8 mouse cellular contexts compared by ENCODE assay signal in genomic region chr12:108244778-108245177, GRCm38 (mm10). TPM values are rescaled to one million over a fixed set of nuclear protein-coding genes. Genes with fewer than 3 reads are reported as not detected.
DNase-seq lines count a peak whose midpoint lies in the region; ATAC-seq lines count a peak whose summit lies in the region.

No protein-coding gene starts in this region.

- H3K4me2 ChIP-seq in intestine, embryonic 16.5 days (ENCODE audit: low read depth, low read length) = peak overlapping the region; percentile 24; the same call in 1 of the 2 replicates
- peak overlapping the region; percentile 25; the same call in 1 of the 2 replicates for H3K4me2 ChIP-seq in liver, embryonic 16.5 days (ENCODE audit: low read depth, low read length)
- H3K4me2 ChIP-seq in neural tube, embryonic 14.5 days (ENCODE audit: low read depth, low read length) = no peak overlapping the region; the same call in 1 of the 2 replicates

- peak; percentile 84 for DNase-seq in NIH3T3 (ENCODE audit: low read depth)
- peak; percentile 86 for DNase-seq in cerebellum, adult 9-11 months
- peak; percentile 98 for DNase-seq in heart, adult 11 months
- DNase-seq in right cerebral cortex, postnatal 4 days = no peak
- DNase-seq in layer of hippocampus, adult 9-11 months = no peak

- H3K27ac ChIP-seq in intestine, embryonic 16.5 days (ENCODE audit: low read length) = peak overlapping the region; percentile 94
- no peak overlapping the region; the same call in 1 of the 2 replicates for H3K27ac ChIP-seq in liver, embryonic 16.5 days (ENCODE audit: low read length)
- H3K27ac ChIP-seq in neural tube, embryonic 14.5 days (ENCODE audit: low read depth, low read length) = peak overlapping the region; percentile 62

- ATAC-seq in intestine, embryonic 16.5 days = peak; percentile 63
- peak; percentile 44 for ATAC-seq in liver, embryonic 16.5 days (ENCODE audit: low read depth)
- no peak for ATAC-seq in neural tube, embryonic 14.5 days (ENCODE audit: low read depth)

- no peaks in the 10 kb centered on the region for H3K9me3 ChIP-seq in intestine, embryonic 16.5 days (ENCODE audit: control insufficient read depth, low read length)
- no peaks in the 10 kb centered on the region for H3K9me3 ChIP-seq in liver, embryonic 16.5 days (replicated peaks; ENCODE audit: control insufficient read depth, low read length)
- H3K9me3 ChIP-seq in neural tube, embryonic 14.5 days (ENCODE audit: control insufficient read depth, low read length) = no peaks in the 10 kb centered on the region

- 3% methylated on average over 8 of the region's 8 CpGs for WGBS in intestine, embryonic 16.5 days
- WGBS in liver, embryonic 16.5 days (ENCODE audit: insufficient replicate concordance) = under 1% methylated on average over 8 of the region's 8 CpGs
- 2% methylated on average over 8 of the region's 8 CpGs for WGBS in neural tube, embryonic 14.5 days

- peak overlapping the region; percentile 65 for H3K9ac ChIP-seq in intestine, embryonic 16.5 days (ENCODE audit: low read depth, low read length)
- H3K9ac ChIP-seq in liver, embryonic 16.5 days (ENCODE audit: low read depth, low read length) = peak overlapping the region; percentile 20; the same call in 1 of the 2 replicates
- H3K9ac ChIP-seq in neural tube, embryonic 14.5 days (replicated peaks; ENCODE audit: low read depth, low read length) = 0 out of 2 replicates have a peak overlapping the region, but pooled peaks have one; percentile 21

- peaks cover 83% of the 10 kb centered on the region for H3K4me1 ChIP-seq in intestine, embryonic 16.5 days (ENCODE audit: control insufficient read depth, insufficient read depth, low read length)
- peaks cover 18% of the 10 kb centered on the region for H3K4me1 ChIP-seq in liver, embryonic 16.5 days (ENCODE audit: control insufficient read depth, low read depth, low read length)
- H3K4me1 ChIP-seq in neural tube, embryonic 14.5 days (ENCODE audit: control insufficient read depth, insufficient read depth, low read length) = peaks cover 71% of the 10 kb centered on the region

- H3K27me3 ChIP-seq in intestine, embryonic 16.5 days (replicated peaks; ENCODE audit: control insufficient read depth, insufficient read depth, low read length) = no peaks in the 10 kb centered on the region
- no peaks in the 10 kb centered on the region for H3K27me3 ChIP-seq in liver, embryonic 16.5 days (ENCODE audit: control insufficient read depth, insufficient read depth, low read depth, low read length)
- no peaks in the 10 kb centered on the region for H3K27me3 ChIP-seq in neural tube, embryonic 14.5 days (ENCODE audit: control insufficient read depth, insufficient read depth, low read length)

- H3K36me3 ChIP-seq in intestine, embryonic 16.5 days (ENCODE audit: control insufficient read depth, insufficient read depth, low read length) = no peaks in the 10 kb centered on the region
- H3K36me3 ChIP-seq in liver, embryonic 16.5 days (ENCODE audit: control insufficient read depth, insufficient read depth) = no peaks in the 10 kb centered on the region
- H3K36me3 ChIP-seq in neural tube, embryonic 14.5 days (ENCODE audit: control insufficient read depth, insufficient read depth, low read length) = no peaks in the 10 kb centered on the region

- no peak overlapping the region for H3K4me3 ChIP-seq in intestine, embryonic 16.5 days (ENCODE audit: low read length)
- no peak overlapping the region for H3K4me3 ChIP-seq in liver, embryonic 16.5 days (ENCODE audit: low read depth, low read length)
- no peak overlapping the region for H3K4me3 ChIP-seq in neural tube, embryonic 14.5 days (ENCODE audit: low read depth, low read length)

RNA-seq across cellular contexts. Expression of gene Ccdc85c, which starts 30.4 kb away (rescaled TPM):
- polyA plus RNA-seq in intestine, embryonic 16.5 days (2015; fragmentation: Nextera tagmentation; extraction: Ambion mirVana) = 4.8 and 7.1 TPM in 2 replicates
- polyA plus RNA-seq in liver, embryonic 16.5 days (2015; fragmentation: Nextera tagmentation; extraction: Ambion mirVana) = 1.2 and 1.3 TPM in 2 replicates
- polyA plus RNA-seq in neural tube, embryonic 14.5 days (2014; fragmentation: Nextera tagmentation; extraction: Ambion mirVana) = 15.3 and 17.3 TPM in 2 replicates

Comparison
In these comparisons a context has a peak if more than half of its experiments do, and no peak if none do; other contexts are left out.
1. DNase-seq: peak in NIH3T3 (single experiment), cerebellum, adult 9-11 months (single experiment) and heart, adult 11 months (single experiment); none in right cerebral cortex, postnatal 4 days (single experiment) and layer of hippocampus, adult 9-11 months (single experiment).
2. Peak in every context shown above with its lines, with median percentiles within 50 percentile points of each other: H3K9ac ChIP-seq.